Mouse (Mus musculus): Measurements from ENCODE around the gene Krtap12-1.

DNA sequence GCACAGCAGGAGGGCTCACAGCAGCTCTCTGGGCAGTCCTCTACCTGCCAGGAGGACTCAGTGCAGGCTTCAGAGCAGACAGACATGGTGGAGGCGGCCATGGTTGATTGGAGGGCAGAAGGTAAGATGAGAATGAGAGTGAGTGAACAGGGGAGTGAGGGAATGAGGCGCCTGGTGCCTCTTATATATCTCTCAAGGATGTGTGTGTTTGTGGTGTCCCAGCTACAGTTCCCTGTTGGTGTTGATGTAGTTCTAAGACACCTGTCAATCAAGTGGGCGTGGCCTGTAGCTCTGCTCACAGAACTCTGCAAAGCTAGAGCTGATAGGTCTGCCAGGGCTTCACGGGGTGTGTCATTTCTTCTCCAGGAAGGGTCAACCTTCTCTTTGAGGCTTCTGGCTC lies 23.3 kb upstream of the Krtap12-1 start, which contains the start of gene Gm9508:
- TF ChIP-seq CTCF (conservative IDR thresholded peaks at IDR 0.05; ENCODE audit: low read length) (no peak), NANOG (IDR thresholded peaks at IDR 0.05; ENCODE audit: borderline replicate concordance, low read length) (no peak)
